Mouse (Mus musculus) thymus, postnatal 14 days (tissue): ENCODE results near the gene Opa1.

ENCODE experiments used
- DNase-seq: peaks from one replicate; pipeline ENCODE4 v3.0.0; 2021

Opa1 gene

GRCm38 (mm10) chr16:29693025-29693682 is 114.0 kb downstream of the Opa1 start:
- no peak for DNase-seq

- DNase-seq, result no peak
Observed at GRCm38 (mm10) chr16:29693791-29694419, 114.8 kb downstream of the Opa1 start.

GRCm38 (mm10) chr16:29694420-29694959 is 115.4 kb downstream of the Opa1 start:
- DNase-seq, result no peak
